In genomic region chr10:129498192-129498591, GRCm38 (mm10) we compare ENCODE assay signal across 43 mouse cellular contexts. TPM values are rescaled to one million over a fixed set of nuclear protein-coding genes. Genes with fewer than 3 reads are reported as not detected.
"Had no signal": no experiment of that assay in that cellular context is flagged by ENCODE, and none has a peak within 500 bp of the region (broad histone marks: within the 10 kb centered on the region; RNA-seq: fewer than 3 reads in every experiment).

Olfr790 (plus strand) TSS chr10:129498492.

- H3K4me1 ChIP-seq: heart, embryonic 10.5 days; heart, embryonic 12.5 days; heart, embryonic 13.5 days; heart, embryonic 15.5 days; hindbrain, embryonic 10.5 days; hindbrain, embryonic 12.5 days; hindbrain, embryonic 13.5 days; hindbrain, embryonic 15.5 days; intestine, embryonic 15.5 days; kidney, embryonic 15.5 days had no signal

- H3K9ac ChIP-seq: heart, embryonic 12.5 days; heart, embryonic 13.5 days; heart, embryonic 15.5 days; hindbrain, embryonic 12.5 days; hindbrain, embryonic 13.5 days; hindbrain, embryonic 14.5 days; hindbrain, embryonic 15.5 days; intestine, embryonic 15.5 days; kidney, embryonic 15.5 days had no signal

- DNase-seq: heart, postnatal 10 days; heart, postnatal 14 days; heart, postnatal 36 days; heart, postnatal 4 days; kidney, adult 11 months; kidney, adult 18-20 months; kidney, adult 2 months; kidney, adult 8-10 months; kidney, adult 9 months; kidney, postnatal 10 days; kidney, postnatal 14 days; kidney, postnatal 25 days; kidney, postnatal 36 days; kidney, postnatal 4 days; layer of hippocampus, adult 9-11 months; layer of hippocampus, postnatal 36 days had no signal

- H3K27ac ChIP-seq: heart, embryonic 10.5 days; heart, embryonic 13.5 days; heart, embryonic 15.5 days; hindbrain, embryonic 10.5 days; hindbrain, embryonic 12.5 days; hindbrain, embryonic 13.5 days; hindbrain, embryonic 14.5 days; hindbrain, embryonic 15.5 days; hindbrain, postnatal 0 days; intestine, embryonic 15.5 days; kidney, embryonic 15.5 days; kidney, postnatal 0 days; layer of hippocampus, adult 2 months had no signal

- H3K36me3 ChIP-seq: heart, embryonic 10.5 days; heart, embryonic 12.5 days; heart, embryonic 13.5 days; heart, embryonic 15.5 days; hindbrain, embryonic 10.5 days; hindbrain, embryonic 12.5 days; hindbrain, embryonic 13.5 days; hindbrain, embryonic 15.5 days; intestine, embryonic 15.5 days; kidney, embryonic 15.5 days had no signal

- H3K27me3 ChIP-seq: heart, embryonic 12.5 days; heart, embryonic 13.5 days; heart, embryonic 15.5 days; hindbrain, embryonic 12.5 days; hindbrain, embryonic 13.5 days; hindbrain, embryonic 15.5 days; intestine, embryonic 15.5 days; kidney, embryonic 15.5 days had no signal

- H3K4me3 ChIP-seq: heart, embryonic 10.5 days; heart, embryonic 12.5 days; heart, embryonic 13.5 days; heart, embryonic 15.5 days; hindbrain, embryonic 10.5 days; hindbrain, embryonic 12.5 days; hindbrain, embryonic 13.5 days; hindbrain, embryonic 15.5 days; intestine, embryonic 15.5 days; kidney, embryonic 15.5 days; layer of hippocampus, adult 2 months had no signal

- H3K4me2 ChIP-seq: heart, embryonic 11.5 days; heart, embryonic 12.5 days; heart, embryonic 13.5 days; heart, embryonic 15.5 days; hindbrain, embryonic 12.5 days; hindbrain, embryonic 13.5 days; hindbrain, embryonic 14.5 days; hindbrain, embryonic 15.5 days; intestine, embryonic 15.5 days; kidney, embryonic 15.5 days had no signal

- H3K9me3 ChIP-seq: heart, embryonic 10.5 days; heart, embryonic 12.5 days; heart, embryonic 13.5 days; heart, embryonic 15.5 days; hindbrain, embryonic 10.5 days; hindbrain, embryonic 12.5 days; hindbrain, embryonic 13.5 days; hindbrain, embryonic 15.5 days; intestine, embryonic 15.5 days; kidney, embryonic 15.5 days had no signal

- ATAC-seq: hindbrain, embryonic 16.5 days; hindbrain, postnatal 0 days; inflammation-experienced regulatory T-cells, adult 6 months; intestine, embryonic 15.5 days; intestine, embryonic 16.5 days; intestine, postnatal 0 days had no signal

RNA-seq across cellular contexts. Expression of gene Olfr790, which starts in this region (rescaled TPM):
- polyA plus RNA-seq: heart, embryonic 10.5 days; heart, embryonic 11.5 days; heart, embryonic 12.5 days; heart, embryonic 13.5 days; heart, embryonic 14.5 days; heart, embryonic 15.5 days; heart, embryonic 16.5 days; heart, postnatal 0 days; hindbrain, embryonic 10.5 days; hindbrain, embryonic 11.5 days; hindbrain, embryonic 12.5 days; hindbrain, embryonic 13.5 days; hindbrain, embryonic 14.5 days; hindbrain, embryonic 15.5 days; hindbrain, embryonic 16.5 days; hindbrain, postnatal 0 days; inflammation-experienced regulatory T-cells, adult 6 months; intestine, embryonic 14.5 days; intestine, embryonic 15.5 days; intestine, embryonic 16.5 days; intestine, postnatal 0 days; kidney, adult 2 months; kidney, embryonic 14.5 days; kidney, embryonic 15.5 days; kidney, embryonic 16.5 days; kidney, postnatal 0 days; large intestine, adult 2 months had no signal
